Mouse (Mus musculus) embryo, embryonic 11.5 days (tissue): ENCODE data around the gene Bsnd.
A peak's percentile ranks its signal among the peaks of the same experiment; 100 is the strongest.

Source experiments
- DNase-seq: peaks from one replicate; pipeline ENCODE4 v3.0.0-alpha.2; 2012; ENCODE audit warnings: low read depth, low spot score

Bsnd gene

GRCm38 (mm10) chr4:106492116-106492515 lies at the start of gene Bsnd:
TSS of gene Bsnd (minus strand) at chr4:106492283.
- no peak for DNase-seq

- DNase-seq, result no peak
These were observed 49.4 kb upstream of the Bsnd start for GRCm38 (mm10) chr4:106541491-106541890.

DNA sequence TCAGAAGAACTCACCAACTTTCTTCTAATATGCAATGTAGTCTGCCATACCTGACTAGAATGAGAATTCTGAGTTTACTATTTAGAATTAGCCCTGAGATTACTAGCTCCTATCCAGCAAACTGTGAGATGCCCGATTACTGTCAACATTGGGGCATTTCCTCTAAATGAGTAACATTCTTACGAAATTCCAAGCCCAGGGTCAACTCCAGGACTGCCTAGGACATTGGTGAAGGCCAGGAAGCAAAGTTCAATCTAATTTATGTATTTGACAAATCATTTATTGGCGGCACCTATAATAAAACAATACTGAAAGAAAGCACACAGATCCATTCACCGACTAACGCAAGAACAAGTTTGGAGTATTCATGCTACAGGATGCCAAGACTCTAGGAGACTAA lies 47.7 kb upstream of the Bsnd start:
- DNase-seq, result no peak

- no peak for DNase-seq
These were observed 42.2 kb upstream of the Bsnd start for GRCm38 (mm10) chr4:106534256-106534655.

GRCm38 (mm10) chr4:106533421-106534080 lies 41.5 kb upstream of the Bsnd start:
- no peak for DNase-seq

DNA sequence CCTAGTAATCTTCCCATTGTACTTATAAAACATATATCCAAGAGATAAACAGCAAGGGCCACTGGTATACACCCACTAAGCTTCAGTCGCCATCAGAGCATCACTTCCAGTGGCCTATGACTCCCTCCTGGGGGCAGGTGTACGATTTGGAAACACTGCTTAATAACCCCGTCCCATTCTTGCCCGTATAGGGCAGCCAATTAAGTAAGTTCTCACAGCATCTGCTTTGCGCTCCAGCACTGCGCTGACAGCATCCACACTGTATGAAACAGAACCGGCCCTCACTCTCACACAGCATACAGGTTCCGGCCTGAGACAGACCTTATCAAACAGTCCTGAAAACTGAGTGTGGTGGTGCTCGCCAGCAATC lies 38.0 kb upstream of the Bsnd start:
- DNase-seq, result no peak

DNA sequence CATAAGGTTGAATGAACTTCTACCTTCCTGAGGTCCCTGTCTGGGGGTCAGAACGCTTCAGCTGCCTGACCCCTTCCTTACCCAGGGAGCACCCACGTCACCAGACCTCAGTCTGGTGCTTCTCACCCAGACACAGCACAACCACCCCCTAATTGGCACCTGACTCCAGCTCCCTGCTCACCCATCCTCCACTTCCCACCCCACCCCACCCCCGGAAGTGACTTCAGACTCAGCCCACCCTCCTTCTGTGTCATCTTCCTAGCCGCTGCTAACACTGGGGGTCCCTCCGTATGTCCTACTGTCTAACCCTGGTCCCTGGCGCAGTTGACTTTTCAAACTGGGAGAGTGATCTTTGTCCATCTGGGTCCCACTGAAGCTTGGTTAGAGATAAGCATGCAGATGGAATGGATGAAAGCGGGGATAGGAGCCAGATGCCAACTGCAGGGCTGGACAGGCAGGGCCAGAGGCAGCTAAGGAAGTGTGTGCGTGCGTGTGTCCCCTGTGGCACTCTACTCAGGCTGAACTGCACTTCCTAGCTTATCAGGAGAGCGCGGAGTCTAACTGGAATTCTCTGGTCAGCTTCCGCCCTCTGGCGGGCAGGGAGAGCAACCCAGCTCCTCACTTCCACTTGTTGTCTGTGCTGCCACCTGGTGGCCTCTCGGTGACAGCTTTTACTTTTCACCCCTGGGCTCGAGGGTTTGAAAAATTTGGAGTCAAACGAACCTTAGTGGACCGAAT lies 37.5 kb upstream of the Bsnd start:
- DNase-seq, result peak; percentile 89

DNA sequence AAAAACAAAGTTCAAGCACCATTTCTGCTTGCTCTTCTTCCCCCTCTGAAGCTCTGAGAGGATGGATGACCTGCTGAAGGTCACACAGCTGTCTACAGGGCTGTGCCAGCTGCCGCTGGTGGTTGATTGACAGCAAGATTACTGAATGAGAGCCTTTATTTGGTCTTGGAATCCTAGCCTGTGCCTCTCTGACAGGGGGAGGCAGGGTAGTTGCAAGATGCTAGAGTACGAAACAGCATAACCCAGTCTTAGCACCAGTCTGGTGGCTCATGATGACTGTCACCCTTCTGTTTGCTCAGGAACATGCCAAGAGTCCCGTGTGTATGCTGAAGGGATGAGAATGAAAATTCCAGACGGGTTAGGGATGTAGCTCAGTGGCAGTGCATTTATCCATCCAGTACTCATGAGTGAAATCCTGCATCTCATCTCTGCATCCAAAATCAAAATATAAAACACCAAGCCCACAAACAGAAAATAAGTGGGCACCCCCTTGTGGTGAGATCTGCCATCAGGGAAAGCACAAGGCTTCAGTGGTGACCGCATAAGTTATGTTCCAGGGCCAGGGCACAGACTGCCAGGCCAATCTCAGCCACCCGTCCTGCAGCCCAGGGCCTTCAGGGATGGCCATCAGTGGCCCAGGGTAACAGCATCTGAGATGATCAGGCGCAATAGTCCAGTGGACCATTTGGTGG lies 35.9 kb upstream of the Bsnd start:
- no peak for DNase-seq

GRCm38 (mm10) chr4:106525001-106525400 lies 32.9 kb upstream of the Bsnd start:
- DNase-seq, result no peak

DNA sequence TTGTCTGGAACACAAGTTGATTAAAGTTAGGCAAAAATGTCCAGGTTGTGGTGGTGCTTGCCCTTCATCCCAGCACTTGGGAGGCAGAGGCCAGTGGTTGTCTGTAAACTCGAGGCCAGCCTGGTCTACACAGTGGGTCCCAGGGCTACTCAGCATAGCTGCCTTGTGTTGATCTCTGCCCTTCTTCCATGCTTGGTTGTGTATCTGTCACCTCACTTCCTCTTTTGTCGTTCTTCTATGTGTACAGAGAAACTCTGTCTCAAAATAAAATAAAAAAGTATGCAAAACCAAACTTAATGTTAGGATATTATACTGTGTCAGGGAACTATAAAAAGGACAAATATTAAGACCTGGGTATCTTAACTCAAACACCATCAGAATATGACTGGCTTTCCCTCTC lies 32.0 kb upstream of the Bsnd start:
- DNase-seq, result no peak

- DNase-seq, result no peak
These were observed 30.5 kb upstream of the Bsnd start for GRCm38 (mm10) chr4:106522547-106522946.

DNA sequence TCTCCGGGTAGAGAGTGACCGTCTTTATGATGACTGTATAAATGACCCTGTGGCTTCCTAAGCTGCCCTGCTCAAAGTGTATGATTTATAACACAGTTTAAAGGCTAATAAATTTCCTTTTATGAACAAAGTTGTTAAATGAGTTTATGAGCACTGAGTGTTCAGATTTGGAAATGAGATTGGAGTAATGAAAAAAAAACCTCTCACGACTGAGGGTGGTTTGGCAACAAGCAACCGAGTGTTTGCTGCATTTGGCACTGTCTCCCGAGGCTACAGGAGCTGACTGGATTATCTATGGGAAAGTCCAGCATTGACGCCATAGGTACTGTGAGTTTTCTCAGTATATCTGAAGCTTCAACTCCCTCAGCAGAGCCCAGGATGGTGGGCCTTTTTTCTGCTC lies 22.5 kb upstream of the Bsnd start:
- no peak for DNase-seq

DNA sequence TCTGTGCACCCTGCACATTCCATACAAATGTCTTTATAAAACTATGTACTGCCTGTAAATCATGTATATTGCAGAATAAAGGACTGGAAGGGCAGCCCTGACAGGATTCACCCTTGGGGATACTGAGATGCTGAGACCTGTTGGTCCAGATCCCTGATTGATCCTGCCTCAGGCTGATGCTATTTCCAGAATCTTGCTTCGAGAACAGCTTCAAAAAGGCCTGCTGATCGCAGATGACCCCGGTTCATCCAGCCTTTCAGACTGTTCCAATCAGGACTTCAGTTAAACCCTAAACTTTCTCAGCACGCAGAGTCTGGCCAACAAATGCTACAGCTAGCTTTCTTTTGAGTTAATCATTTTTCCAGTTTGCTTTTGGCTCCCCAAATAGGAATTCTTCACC lies 17.8 kb upstream of the Bsnd start:
- DNase-seq, result no peak

GRCm38 (mm10) chr4:106505453-106506058 lies 13.5 kb upstream of the Bsnd start:
- DNase-seq, result no peak

- no peak for DNase-seq
These were observed 11.5 kb upstream of the Bsnd start for GRCm38 (mm10) chr4:106503578-106503977.

- no peak for DNase-seq
These were observed 8.0 kb upstream of the Bsnd start for GRCm38 (mm10) chr4:106500066-106500465.

DNA sequence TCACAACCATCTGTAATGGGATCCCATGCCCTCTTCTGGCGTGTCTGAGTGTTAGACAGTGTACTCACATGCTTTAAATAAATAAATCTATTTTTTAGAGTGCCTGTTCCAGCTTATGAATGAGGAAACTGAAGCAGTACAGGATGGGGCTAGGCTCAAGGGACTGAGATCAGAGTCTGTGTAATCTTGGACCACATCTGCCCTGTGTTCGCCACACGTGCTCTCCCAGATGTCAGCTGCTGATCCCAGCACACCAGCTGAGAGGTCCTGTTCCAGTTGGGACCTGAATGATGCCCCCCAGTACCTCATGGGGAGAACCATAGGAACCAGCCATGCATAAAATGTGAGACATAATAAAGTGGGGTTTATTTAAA lies 6.4 kb upstream of the Bsnd start:
- DNase-seq, result no peak

GRCm38 (mm10) chr4:106497776-106498470 lies 5.8 kb upstream of the Bsnd start:
- DNase-seq, result no peak

DNA sequence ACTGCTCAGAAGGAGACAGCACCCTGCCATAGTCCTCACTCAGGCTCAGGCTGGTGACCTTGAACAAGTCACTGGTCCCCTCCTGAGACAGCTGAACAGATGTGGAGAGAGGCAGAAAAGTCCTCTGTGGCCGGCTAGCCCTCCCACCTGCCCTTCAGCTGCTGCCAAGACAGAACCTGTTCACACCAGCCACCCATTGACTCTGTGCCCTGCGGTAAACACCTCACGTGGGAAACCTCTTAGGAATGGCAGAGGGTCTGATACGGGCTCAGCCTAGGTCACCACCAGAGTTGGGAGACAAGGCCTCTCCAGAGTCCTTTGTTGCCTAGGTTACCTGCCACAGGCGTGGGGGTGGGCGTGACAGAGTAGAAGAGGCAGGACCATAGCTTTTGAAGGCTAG lies 4.8 kb upstream of the Bsnd start:
- no peak for DNase-seq

DNA sequence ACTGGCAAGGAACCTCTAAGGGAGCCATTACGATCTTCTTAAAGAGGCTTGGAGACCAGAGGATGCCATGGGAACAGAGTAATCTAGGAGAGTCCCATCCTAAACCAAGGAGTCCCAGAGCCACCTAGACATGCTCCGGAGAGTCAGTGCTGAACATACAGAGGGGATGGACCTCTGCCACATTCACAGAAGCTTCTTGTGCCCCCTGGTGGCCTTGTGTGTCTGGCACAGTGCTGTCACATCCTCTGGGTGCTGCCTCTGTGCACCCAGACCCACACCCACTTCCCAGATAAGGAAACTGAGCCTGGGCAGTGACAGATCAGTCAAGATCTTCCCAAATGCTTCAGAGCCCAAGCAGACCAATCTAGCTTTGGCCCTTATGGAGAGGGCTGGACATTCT lies 1.6 kb upstream of the Bsnd start:
- DNase-seq, result peak; percentile 8

DNA sequence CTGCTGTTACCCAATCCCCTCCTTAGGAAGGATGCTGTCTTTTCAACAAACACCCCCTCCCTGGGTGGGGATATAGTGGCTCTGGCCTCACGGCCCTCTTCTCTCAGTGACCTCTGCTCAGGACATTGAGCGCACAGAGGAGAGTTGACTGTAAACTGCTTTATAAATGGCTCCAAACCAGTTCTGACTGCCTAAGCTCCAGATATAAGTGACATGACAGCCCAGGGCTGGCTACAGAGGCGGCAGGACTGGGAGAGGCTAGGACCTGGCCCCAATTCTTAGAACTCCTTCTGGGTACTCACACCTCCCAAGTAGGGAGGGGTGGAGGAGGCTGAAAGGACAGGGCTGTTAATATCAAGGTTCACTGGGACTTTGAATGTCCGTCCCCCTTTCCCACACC lies 1.5 kb downstream of the Bsnd start:
- DNase-seq, result no peak

- DNase-seq, result no peak
These were observed 8.3 kb downstream of the Bsnd start for GRCm38 (mm10) chr4:106483831-106484230.
